Mouse (Mus musculus) cerebellum, postnatal 14 days (tissue): ENCODE measurements around the gene Trim28.

Experiments used
- DNase-seq, 2 experiments: peaks; one replicate each; pipeline ENCODE4 v3.0.0; 2021; ENCODE audit warnings: mixed read lengths in 2 of 2

The Trim28 gene

GRCm38 (mm10) chr7:12998851-12999250 is at the start of gene Trim28:
Gene Trim28 (plus strand): TSS chr7:12999114.
- DNase-seq = no peak

DNA sequence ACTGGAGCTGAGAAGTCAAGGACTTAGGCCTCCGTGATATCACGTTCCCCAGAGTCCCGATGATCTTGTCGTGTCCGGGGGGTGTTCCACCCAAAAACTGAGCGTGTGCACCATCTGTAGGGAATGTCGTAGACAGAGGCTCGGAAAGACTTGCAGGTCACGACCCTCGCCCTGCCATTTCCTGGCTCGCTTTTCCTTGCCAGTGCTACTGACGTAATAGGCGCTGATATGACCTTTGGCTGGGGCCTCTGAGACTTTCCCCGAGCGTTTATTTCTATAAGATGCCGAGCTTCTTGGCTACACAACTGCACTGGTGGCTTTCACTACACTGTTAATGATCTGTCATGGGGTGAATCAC is 49.1 kb upstream of the Trim28 start:
- no peak for DNase-seq

GRCm38 (mm10) chr7:12954896-12955295 is 44.0 kb upstream of the Trim28 start:
- DNase-seq = peak in 1 of 2 experiments; percentile 15

GRCm38 (mm10) chr7:12957511-12957910 is 41.4 kb upstream of the Trim28 start:
- DNase-seq = no peak

DNA sequence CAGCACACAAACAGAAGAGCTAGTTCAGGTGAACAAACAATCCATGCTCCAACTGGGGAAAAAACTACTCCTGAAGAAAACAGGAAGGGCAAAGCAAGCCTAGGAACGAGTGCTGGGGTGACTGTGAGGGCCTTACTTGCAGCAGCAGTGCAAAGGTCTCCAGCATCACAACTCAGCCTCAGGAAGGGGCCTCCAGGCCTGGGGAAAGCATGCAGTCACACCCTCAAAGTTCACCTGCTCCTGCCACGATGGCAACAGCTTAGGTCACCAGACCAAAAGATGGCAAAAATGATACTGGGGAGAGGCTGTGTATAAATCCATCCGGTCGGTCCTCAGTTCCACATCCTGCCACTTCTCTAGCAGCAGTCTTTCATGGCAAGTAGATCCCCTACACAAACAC is 40.0 kb upstream of the Trim28 start:
- DNase-seq = no peak

DNA sequence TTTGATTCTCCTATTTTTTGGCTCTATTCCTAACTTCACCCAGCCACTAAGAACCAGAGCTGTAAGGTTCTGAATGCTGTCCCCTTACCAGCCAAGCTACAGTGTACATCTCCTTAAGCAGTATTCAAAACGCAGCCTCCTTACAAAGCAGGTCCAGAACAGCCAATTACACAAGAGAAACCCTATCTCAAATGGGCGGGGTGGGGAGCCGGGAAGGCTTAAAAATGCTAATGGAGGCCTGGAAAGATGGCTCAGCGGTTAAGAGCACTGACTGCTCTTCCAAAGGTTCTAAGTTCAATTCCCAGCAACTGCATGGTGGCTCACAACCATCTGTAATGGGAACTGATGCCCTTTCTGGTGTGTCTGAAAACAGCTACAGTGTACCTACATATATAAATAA is 39.2 kb upstream of the Trim28 start:
- no peak for DNase-seq

DNA sequence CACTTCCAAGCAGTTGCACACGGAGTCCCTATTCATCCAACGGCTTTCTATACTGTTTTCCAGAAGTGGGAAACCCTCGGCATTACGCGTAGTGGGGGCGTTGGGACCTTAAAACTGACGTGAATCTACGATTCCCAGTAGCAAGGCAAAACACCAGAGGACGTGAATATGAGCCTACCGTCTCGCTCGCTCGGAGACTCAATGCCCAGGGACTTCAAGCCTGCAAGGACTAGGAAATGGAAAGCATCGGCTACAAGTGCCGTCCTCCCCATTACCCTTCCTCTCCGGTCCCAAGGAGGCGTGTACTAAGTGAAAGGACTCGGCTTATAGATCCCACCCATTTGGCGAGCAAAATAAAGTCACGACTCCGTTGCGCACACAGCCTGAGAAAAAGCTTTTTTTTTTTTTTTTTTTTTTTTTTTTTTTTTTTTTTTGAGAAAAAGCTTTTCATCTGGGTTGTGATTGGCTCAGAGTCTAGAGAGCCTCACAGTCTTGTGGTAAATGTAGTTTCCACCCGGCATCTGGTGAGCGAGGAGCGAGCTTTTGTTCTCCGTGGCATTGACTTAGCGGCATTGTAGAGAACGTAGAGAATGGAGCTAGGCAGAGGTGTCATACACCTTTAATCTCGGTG is 37.3 kb upstream of the Trim28 start:
- peak; percentile 54 to 59 for DNase-seq

DNA sequence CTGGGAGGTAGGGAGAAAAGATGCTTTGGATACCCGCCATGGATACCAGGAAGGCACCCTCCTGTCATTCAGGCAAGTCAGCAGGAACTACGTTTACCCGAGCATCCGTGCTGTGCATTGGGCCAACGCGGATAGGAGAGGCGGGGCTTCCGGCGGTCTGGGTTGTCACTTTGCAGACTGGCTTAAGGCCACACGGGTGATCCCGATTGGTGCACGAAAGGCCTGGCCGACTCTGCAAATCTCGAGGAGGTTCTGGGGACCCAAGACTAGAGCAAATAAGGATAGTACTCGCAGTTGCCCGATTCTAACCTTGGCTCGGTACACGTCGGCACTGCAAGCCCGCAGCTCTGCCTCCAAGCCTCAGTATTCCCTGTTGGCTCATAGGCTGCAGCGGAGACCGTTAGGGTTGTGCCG is 33.2 kb upstream of the Trim28 start, which contains the start of gene Zfp324:
Gene Zfp324 (plus strand): TSS at position 161 of the 414 bp plus-strand sequence.
- peak; percentile 89 to 93 for DNase-seq

DNA sequence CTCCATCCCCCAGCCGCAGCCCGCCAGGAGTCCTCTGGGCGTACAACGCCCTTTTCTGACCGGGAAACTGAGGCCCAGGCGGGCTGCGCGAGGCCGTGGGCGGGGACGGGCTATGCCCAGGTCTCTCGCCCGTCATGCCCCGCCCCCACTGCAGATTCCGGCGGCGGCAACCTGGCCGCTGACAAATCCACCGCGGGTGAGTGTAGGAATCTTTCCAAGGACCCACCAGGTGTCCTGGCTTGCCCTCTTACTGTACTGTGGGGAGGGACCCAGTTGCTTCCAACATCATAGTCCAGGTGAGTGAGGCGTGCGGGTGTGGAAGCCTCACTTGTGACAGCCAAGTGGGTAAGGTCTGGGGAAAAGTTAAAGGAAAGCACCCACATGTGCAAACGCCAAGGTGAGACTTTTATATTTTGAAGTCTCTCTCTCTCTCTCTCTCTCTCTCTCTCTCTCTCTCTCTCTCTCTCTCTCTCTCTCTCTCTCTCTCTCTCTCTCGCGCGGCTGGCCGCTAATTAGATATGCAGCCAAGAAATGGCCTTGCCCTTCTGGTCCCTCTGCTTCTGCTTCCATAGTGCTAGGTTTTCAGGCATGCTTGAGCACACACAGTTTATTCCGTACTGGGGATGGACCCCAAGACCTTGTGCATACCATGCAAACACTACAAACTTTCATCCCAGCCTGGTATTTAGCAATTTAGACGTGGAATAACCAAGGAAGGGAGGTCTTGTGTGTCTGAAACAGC is 32.6 kb upstream of the Trim28 start:
- DNase-seq = peak; percentile 94 to 97

- DNase-seq = no peak
Measured at GRCm38 (mm10) chr7:12970906-12971305, 28.0 kb upstream of the Trim28 start.

DNA sequence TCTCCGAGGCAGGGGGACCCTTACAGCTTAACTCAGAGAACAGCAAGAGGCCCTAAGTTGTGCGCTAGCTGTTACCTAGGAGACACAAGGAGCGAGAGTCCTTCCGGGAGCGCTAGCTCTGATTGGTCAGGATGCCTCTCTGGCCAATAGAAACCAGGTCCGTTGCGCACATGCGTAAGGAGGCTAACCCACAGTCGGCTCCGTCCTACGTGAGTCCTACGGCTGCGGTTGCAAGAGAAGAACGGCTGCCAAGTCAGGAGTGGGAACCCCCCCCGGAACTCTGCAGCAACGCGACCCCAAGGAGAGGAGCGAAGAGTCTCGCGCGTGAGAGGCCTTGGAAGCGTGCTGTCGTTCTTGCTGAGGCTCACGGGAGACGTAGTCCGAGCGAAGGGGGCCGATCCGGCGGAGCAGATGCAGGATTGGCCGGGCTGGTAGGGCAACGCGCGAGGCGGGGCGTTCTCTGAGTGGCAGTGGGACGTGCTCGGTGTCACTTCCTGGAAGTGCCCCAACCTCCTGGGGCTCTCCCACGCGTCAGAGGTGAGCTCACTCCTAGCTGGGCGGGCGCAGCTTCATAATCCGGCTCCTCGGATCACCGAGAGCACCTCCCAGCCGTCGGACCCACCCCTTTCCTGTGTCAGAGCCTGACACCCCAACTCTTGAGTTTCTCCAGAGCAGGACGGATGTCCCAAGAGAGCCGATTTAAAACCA is 21.1 kb upstream of the Trim28 start, which contains the start of gene Zfp446:
Gene Zfp446 (plus strand): TSS at position 167 of the 708 bp plus-strand sequence.
- peak; percentile 99 to 100 for DNase-seq

GRCm38 (mm10) chr7:12978931-12979722 is 19.8 kb upstream of the Trim28 start:
- DNase-seq = peak in 1 of 2 experiments; percentile 22

GRCm38 (mm10) chr7:12979776-12980175 is 19.1 kb upstream of the Trim28 start:
- DNase-seq = no peak

GRCm38 (mm10) chr7:12980291-12980690 is 18.6 kb upstream of the Trim28 start:
- DNase-seq = no peak

- DNase-seq = no peak
Measured at GRCm38 (mm10) chr7:12985724-12986123, 13.2 kb upstream of the Trim28 start.

- DNase-seq = no peak
Measured at GRCm38 (mm10) chr7:12986906-12987305, 12.0 kb upstream of the Trim28 start.

- DNase-seq = no peak
Measured at GRCm38 (mm10) chr7:12987409-12988189, 11.3 kb upstream of the Trim28 start.

GRCm38 (mm10) chr7:12992222-12992621 is 6.7 kb upstream of the Trim28 start:
- no peak for DNase-seq

DNA sequence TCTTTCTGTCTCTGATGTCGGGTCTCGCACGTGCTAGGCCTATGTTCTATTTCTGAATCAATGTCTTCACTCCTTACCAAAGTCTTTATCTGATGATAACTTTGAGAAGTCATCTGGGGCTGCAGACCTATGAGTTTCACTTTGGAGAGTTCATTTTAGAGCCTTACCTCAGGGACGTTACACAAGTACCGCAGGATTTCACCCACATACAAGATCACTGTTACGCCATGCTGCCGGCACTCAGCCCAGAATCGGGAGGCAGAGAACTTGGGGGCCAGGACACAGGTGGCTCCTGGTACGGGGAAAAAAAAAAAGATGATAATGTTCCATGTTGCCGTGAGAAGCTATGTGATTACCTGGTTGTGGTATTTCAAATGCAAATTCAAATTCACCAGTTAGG is 5.8 kb upstream of the Trim28 start:
- DNase-seq = no peak

GRCm38 (mm10) chr7:12995862-12996261 is 3.1 kb upstream of the Trim28 start:
- DNase-seq = no peak

DNA sequence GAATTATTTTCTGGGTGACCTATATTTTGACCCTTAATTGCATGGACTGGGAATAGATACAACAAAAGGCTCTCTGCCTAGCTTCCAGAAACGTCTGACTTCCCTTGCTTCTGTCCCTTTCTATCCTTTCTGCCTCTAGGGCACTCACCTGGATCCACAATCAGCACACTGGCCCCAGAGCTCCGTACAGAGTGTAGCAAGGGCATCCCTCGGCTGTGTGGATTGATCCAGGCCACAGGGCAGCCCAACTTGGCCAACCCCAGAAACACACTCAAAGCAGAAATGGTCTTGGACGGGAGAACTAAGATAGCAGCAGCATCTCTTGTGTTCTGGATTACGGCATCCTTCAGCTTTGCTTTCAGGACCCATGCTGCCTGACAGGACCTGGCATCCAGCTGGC is 1.7 kb upstream of the Trim28 start:
- no peak for DNase-seq

- DNase-seq = no peak
Measured at GRCm38 (mm10) chr7:12998053-12998452, 861 bp upstream of the Trim28 start, which contains the start of gene Slc27a5. Gene Slc27a5 (minus strand): TSS chr7:12998192.
